Mouse (Mus musculus) bone marrow macrophage, adult 2 months (primary cell): ENCODE measurements around the gene Med26. TPM values are rescaled to one million over a fixed set of nuclear protein-coding genes. Genes with fewer than 3 reads are reported as not detected.

ENCODE experiments used
- H3K27ac ChIP-seq: 2 replicates; pipeline ENCODE4 v1.5.1; 2012; ENCODE audit warnings: low read depth, low read length; ENCODE audit not compliant: insufficient read depth
- H3K4me1 ChIP-seq: 2 replicates; pipeline ENCODE4 v1.6.1; 2012; ENCODE audit warnings: low read length; ENCODE audit not compliant: control insufficient read depth, insufficient read depth
- H3K4me3 ChIP-seq: 2 replicates; pipeline ENCODE4 v1.5.1; 2012; ENCODE audit warnings: mild to moderate bottlenecking, low read length, moderate library complexity; ENCODE audit not compliant: insufficient read depth
- CTCF ChIP-seq: IDR thresholded peaks from 2 replicates; pipeline ENCODE4 v1.5.1; 2012; ENCODE audit warnings: low read depth, mild to moderate bottlenecking, low read length, moderate library complexity
- POLR2A ChIP-seq: IDR thresholded peaks from 2 replicates; pipeline ENCODE4 v1.6.1; 2012; ENCODE audit warnings: mild to moderate bottlenecking, low read depth, low read length, borderline replicate concordance
- polyA plus RNA-seq: library from polyadenylated mRNA; stranded (reverse); fragments of >200 nt; gene quantifications from 2 replicates; pipeline ENCODE4 v1.2.4, GENCODE M21; 2012; ENCODE audit not compliant: missing spikeins, insufficient read depth, insufficient read length

Med26 gene
- polyA plus RNA-seq, 1 experiment, result 7.8 TPM

GRCm38 (mm10) chr8:72548644-72549313 is 709 bp upstream of the Med26 start:
- Histone ChIP-seq H3K4me1 (peaks cover 8% of the 10 kb centered on the region), H3K4me3 (peak overlapping the region; percentile 91), H3K27ac (peak overlapping the region; percentile 84)
- TF ChIP-seq POLR2A, result no peak
- TF ChIP-seq CTCF, result no peak

GRCm38 (mm10) chr8:72547122-72547801 is 808 bp downstream of the Med26 start:
- peaks cover 8% of the 10 kb centered on the region for H3K4me1 ChIP-seq
- TF ChIP-seq POLR2A, result no peak
- TF ChIP-seq CTCF, result no peak
- peak overlapping the region; percentile 89 for H3K4me3 ChIP-seq
- no peak overlapping the region for H3K27ac ChIP-seq

GRCm38 (mm10) chr8:72539234-72539633 is 8.8 kb downstream of the Med26 start:
- Histone ChIP-seq H3K4me3 (no peak overlapping the region), H3K27ac (0 out of 2 replicates have a peak overlapping the region, but pooled peaks have one; percentile 7), H3K4me1 (peaks cover 23% of the 10 kb centered on the region)
- TF ChIP-seq CTCF (peak; percentile 50; the same call in 1 of the 2 replicates), POLR2A (no peak)

- no peak overlapping the region for H3K27ac ChIP-seq
- H3K4me1 ChIP-seq, result peaks cover 35% of the 10 kb centered on the region
- TF ChIP-seq CTCF (no peak), POLR2A (no peak)
- no peak overlapping the region for H3K4me3 ChIP-seq
Observed at GRCm38 (mm10) chr8:72534888-72535287, 13.2 kb downstream of the Med26 start.

GRCm38 (mm10) chr8:72532103-72532502 is 16.0 kb downstream of the Med26 start:
- no peak for TF ChIP-seq POLR2A
- TF ChIP-seq CTCF, result no peak
- H3K4me3 ChIP-seq, result no peak overlapping the region
- no peak overlapping the region for H3K27ac ChIP-seq
- peaks cover 36% of the 10 kb centered on the region for H3K4me1 ChIP-seq

GRCm38 (mm10) chr8:72521888-72522287 is 26.2 kb downstream of the Med26 start:
- no peak for TF ChIP-seq CTCF
- TF ChIP-seq POLR2A, result no peak
- H3K27ac ChIP-seq, result 0 out of 2 replicates have a peak overlapping the region, but pooled peaks have one; percentile 15
- H3K4me1 ChIP-seq, result peaks cover 7% of the 10 kb centered on the region
- H3K4me3 ChIP-seq, result no peak overlapping the region

GRCm38 (mm10) chr8:72517421-72517988 is 30.6 kb downstream of the Med26 start:
- H3K4me1 ChIP-seq, result peaks cover 7% of the 10 kb centered on the region
- no peak for TF ChIP-seq POLR2A
- TF ChIP-seq CTCF, result no peak
- H3K27ac ChIP-seq, result no peak overlapping the region

GRCm38 (mm10) chr8:72513158-72513557 is 34.9 kb downstream of the Med26 start:
- Histone ChIP-seq H3K4me1 (peaks cover 10% of the 10 kb centered on the region), H3K27ac (no peak overlapping the region), H3K4me3 (no peak overlapping the region)
- TF ChIP-seq POLR2A (no peak), CTCF (no peak)

More at GRCm38 (mm10) chr8:72517421-72517988, 30.6 kb downstream of the Med26 start:
- H3K4me3 ChIP-seq, result no peak overlapping the region

- TF ChIP-seq POLR2A, result no peak
- TF ChIP-seq CTCF, result no peak
- Histone ChIP-seq H3K4me3 (no peak overlapping the region), H3K4me1 (peaks cover 13% of the 10 kb centered on the region), H3K27ac (no peak overlapping the region)
Observed at GRCm38 (mm10) chr8:72512648-72513047, 35.4 kb downstream of the Med26 start.

- Histone ChIP-seq H3K4me3 (no peak overlapping the region), H3K27ac (no peak overlapping the region), H3K4me1 (peaks cover 17% of the 10 kb centered on the region)
- TF ChIP-seq CTCF (no peak), POLR2A (no peak)
Observed at GRCm38 (mm10) chr8:72507505-72507904, 40.6 kb downstream of the Med26 start.
